Mouse (Mus musculus): ENCODE measurements around the gene Jpt1.

DNA sequence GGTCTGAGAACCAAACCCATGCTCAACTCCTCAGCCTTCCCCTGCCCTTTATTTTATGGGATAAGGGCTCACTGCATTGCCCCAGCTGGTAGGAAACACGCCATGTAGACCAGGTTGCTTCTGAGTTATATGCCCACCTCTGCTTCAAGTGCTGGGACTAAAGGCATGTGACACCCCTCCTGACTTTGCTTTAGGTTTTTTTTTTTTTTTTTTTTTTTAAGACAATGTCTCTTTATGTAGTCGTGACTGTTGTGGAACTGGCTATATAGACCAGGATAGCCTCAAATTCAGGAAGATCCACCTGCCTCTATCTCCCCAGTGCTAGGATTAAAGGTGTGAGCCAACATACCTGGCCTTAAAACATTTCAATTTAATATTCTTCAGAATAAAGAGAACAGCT is 8.5 kb upstream of the Jpt1 start:
- no peak for TF ChIP-seq CTCF (IDR thresholded peaks at IDR 0.05; ENCODE audit: low read depth)
- no peak for TF ChIP-seq EP300 (IDR thresholded peaks at IDR 0.05; ENCODE audit: low read depth)
